Mouse (Mus musculus) megakaryocyte progenitor cell, adult 5-6 weeks (primary cell): ENCODE data around the gene Ccl22. TPM values are rescaled to one million over a fixed set of nuclear protein-coding genes. Genes with fewer than 3 reads are reported as not detected.

ENCODE experiments used
- ATAC-seq: replicated peaks from 2 replicates; pipeline ENCODE4 v1.8.0; 2016; ENCODE audit warnings: mild to moderate bottlenecking, moderate TSS enrichment, inconsistent platforms; ENCODE audit not compliant: poor library complexity
- total RNA-seq, 2 experiments: library from RNA; stranded (forward) in 1 of 2; stranded (reverse) in 1 of 2; fragments of 157-497, 149-512 nt in 1 of 2; fragments of 200-1000 nt in 1 of 2; gene quantifications; 2 replicates each; pipeline versions ENCODE4 v1.2.3 to v1.2.4; 2015 to 2017

Gene Ccl22
- not detected in 2 replicates for total RNA-seq (2015)
- total RNA-seq (2017), result not detected in 2 replicates

- no peak for ATAC-seq
Observed at GRCm38 (mm10) chr8:94745476-94746184, at the start of gene Ccl22. TSS of gene Ccl22 (plus strand) at chr8:94745590.

- ATAC-seq, result peak; percentile 75
Observed at GRCm38 (mm10) chr8:94695994-94696384, 49.4 kb upstream of the Ccl22 start, which contains the start of gene Pllp. TSS of gene Pllp (minus strand) at chr8:94696278.

GRCm38 (mm10) chr8:94696566-94696965 is 48.8 kb upstream of the Ccl22 start:
- no peak for ATAC-seq

GRCm38 (mm10) chr8:94697956-94698355 is 47.4 kb upstream of the Ccl22 start:
- no peak for ATAC-seq

- no peak for ATAC-seq
Observed at GRCm38 (mm10) chr8:94699366-94699765, 46.0 kb upstream of the Ccl22 start.

- no peak for ATAC-seq
Observed at GRCm38 (mm10) chr8:94700421-94700935, 44.9 kb upstream of the Ccl22 start.

- no peak for ATAC-seq
Observed at GRCm38 (mm10) chr8:94702156-94702555, 43.2 kb upstream of the Ccl22 start.

GRCm38 (mm10) chr8:94702844-94703813 is 42.3 kb upstream of the Ccl22 start:
- ATAC-seq, result peak; percentile 74

GRCm38 (mm10) chr8:94703972-94704668 is 41.3 kb upstream of the Ccl22 start:
- peak; percentile 78 for ATAC-seq

- ATAC-seq, result no peak
Observed at GRCm38 (mm10) chr8:94704669-94704984, 40.8 kb upstream of the Ccl22 start.

GRCm38 (mm10) chr8:94705581-94706245 is 39.7 kb upstream of the Ccl22 start:
- ATAC-seq, result no peak

GRCm38 (mm10) chr8:94706732-94707395 is 38.5 kb upstream of the Ccl22 start:
- no peak for ATAC-seq

GRCm38 (mm10) chr8:94710336-94710735 is 35.1 kb upstream of the Ccl22 start:
- ATAC-seq, result no peak

- peak; percentile 83 for ATAC-seq
Observed at GRCm38 (mm10) chr8:94711160-94711718, 34.2 kb upstream of the Ccl22 start.

- ATAC-seq, result no peak
Observed at GRCm38 (mm10) chr8:94714556-94714955, 30.8 kb upstream of the Ccl22 start.

GRCm38 (mm10) chr8:94715871-94716270 is 29.5 kb upstream of the Ccl22 start:
- no peak for ATAC-seq

GRCm38 (mm10) chr8:94716841-94717240 is 28.5 kb upstream of the Ccl22 start:
- ATAC-seq, result no peak

GRCm38 (mm10) chr8:94725998-94726397 is 19.4 kb upstream of the Ccl22 start:
- no peak for ATAC-seq

GRCm38 (mm10) chr8:94729301-94729700 is 16.1 kb upstream of the Ccl22 start:
- ATAC-seq, result 0 out of 2 replicates have a peak, but pooled peaks have one; percentile 35
